Mouse (Mus musculus): ENCODE results near the gene Atp6ap1.

Atp6ap1 gene

DNA sequence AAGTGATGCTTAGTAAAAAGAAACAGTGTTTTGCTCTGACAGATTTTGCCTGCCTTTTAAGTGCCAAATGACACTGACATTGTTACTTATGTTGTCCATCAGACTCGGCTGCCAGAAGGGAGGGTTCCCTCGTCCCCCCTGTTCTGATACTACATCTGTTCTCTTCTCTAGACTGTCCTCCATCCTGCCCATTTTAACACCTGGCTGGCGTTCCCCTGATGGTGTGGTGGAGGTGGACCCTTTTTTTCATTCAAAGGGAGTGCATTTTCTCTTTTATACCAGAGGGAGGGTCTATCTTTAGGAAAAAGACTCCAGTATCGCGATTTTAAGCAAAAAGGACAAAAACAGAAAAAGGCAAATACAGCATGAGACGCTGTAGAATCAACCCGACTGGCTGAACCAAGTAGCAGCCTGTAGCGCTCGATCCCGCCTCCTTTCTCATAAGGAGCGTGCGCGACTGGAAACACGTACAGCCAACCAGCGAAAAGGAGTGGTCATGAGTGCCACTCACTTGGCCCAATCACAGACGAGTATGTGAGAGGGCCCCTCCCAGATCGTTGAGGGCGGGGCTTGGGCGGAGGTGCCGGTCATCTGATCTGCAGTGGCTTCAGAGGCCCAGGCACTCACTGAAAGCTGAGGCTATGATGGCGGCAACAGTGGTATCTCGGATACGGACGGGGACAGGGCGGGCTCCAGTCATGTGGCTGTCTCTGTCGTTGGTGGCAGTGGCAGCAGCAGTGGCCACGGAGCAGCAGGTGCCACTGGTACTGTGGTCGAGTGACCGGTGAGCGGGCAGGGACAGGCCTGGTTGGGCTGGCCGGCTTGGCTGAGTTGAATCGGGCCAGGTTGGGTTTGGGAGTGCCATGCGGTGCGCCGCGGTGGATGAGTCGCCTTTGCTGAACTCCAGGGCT, at the start of gene Atp6ap1:
TSS of gene Atp6ap1 (plus strand) at position 560 of the 911 bp plus-strand sequence.
- peak; percentile 91 for DNase-seq

DNA sequence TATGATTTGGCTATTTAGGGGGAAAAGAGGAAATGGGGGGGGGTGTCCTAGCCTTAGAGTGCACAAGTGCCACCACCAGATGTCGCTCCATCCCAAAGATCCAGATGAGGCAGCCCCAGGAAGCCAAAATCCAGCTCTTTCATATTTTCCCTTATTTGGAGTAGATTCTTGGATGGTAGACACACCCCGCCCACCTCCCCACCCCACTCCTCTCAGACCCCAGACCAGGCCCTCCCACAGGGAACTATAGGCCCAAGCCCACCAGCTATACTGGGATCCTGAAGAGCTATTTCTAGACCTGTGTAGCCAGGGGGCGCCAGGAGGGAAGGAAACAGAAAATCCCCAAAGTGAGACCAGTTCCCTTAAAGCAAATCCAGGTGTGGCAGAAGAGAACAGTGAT, 48.2 kb upstream of the Atp6ap1 start:
- DNase-seq, result peak; percentile 76

DNA sequence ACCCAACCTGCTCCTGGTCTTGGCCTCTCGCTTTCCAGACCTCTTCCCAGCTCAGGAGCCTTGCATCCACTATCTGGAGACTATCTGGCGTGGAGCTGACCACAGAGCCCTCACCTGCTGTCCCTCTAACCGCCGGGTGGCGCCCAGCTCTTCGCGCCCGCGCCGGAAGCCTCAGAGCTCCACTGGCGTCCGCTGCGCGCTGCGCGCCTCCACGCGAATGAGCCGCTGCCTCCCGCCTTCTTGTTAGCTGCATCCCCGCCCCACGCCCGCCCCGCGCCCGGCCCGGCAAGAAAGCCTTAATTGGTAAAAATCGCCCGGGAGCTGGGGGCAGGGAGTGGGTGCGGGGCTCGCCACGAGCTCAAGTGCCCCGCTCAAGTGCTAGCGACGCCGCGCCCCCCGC, 47.3 kb upstream of the Atp6ap1 start, which contains the start of gene Flna:
TSS of gene Flna (minus strand) at position 206 of the 400 bp plus-strand sequence.
- DNase-seq, result peak; percentile 75

DNA sequence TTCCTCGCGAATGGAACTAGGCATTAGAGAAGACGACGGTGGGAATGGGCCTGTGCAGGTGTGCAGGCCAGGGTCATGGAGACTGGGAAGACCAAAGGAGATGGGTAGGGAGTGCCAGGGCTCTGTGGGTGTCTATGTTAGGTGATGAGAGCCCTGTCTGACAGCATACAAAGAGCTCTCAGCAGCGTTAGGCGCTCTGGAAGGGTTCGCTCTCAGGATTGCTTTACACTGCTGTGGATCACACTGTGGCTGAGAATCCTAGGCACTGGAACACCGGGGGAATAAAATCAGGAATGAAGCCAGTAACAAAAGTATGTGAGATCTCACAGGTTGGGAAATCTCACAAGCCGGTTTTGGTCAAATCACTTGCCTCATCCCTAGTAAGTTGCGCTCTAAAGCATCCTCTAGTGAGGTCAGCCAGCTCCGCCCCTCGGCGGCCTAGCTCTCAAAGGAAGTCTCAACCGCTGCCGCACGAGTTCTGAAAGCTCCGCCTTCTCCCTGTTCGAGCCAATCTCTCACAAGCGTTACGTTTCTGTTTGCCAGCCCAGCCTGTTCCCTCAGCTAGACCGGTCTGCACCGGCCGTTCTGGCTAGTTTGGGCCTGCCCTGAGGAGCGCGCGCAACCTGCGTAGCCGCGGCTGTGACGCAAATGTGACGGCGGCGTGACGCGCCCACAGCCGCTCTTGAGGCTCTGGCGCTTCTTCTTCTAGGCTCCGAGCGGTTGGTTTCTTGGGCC, 42.6 kb upstream of the Atp6ap1 start, which contains the start of gene Emd:
TSS of gene Emd (plus strand) at position 535 of the 735 bp plus-strand sequence.
- DNase-seq, result peak; percentile 81

DNA sequence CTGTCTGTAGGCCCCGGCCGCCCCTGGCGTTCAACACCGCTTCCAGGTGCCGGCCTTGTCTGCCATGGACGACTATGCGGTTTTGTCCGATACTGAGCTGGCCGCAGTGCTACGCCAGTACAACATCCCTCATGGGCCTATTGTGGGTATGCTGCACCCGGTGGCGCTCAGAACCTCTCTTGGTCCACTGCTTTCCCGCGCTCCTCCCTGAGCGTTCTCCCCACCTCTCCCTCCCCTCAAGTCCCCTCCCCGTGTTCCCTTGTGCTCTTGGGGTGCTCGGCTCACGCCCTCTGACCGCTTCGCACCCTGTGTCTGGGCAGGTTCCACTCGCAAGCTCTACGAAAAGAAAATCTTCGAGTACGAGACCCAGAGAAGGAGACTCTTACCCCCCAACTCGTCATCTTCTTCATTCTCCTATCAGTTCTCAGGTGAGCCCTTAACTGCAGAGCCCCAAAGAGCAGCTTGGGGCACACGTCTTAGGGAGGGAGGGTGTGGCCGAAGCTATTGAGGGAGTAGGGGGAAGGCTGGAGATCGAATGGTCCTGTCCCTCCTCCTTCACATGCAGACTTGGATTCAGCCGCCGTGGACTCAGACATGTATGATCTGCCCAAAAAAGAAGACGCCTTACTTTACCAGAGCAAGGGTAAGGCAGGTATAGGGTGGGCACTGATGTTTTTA, 41.9 kb upstream of the Atp6ap1 start:
- no peak for DNase-seq

DNA sequence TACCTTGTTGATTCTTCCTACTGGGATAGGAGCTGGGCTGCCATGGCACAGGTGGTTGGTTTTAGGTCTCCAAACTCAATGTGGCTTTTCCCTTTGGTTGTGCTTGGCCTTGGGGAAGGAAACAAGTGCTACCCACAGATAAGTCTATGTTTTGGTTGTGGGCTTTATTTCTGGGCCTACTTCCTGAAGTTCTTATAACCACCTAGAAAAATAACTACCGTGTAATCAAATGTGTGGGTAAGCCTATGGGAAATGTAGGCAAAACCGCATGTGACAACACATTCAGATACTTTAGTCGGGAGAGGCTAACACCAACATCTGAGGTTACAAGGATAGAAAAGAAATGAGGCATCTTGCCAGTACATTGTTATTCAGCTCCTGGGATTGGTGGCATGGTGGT, 39.2 kb upstream of the Atp6ap1 start:
- DNase-seq, result no peak

DNA sequence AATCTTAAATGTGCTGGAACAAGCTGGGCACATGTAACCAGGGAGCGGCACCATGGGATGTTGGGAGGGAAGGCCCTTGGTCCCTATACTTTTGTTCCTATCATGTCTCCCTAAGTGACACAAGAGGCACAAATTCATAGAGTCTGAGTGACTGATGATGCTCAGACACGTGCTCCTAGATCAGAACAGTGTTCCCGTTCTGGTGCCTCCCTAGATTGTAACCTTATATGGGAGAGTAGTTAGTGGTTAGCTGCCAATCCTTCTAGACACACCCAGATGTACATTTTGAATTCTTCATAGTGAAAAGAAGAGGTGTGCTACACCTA, 27.2 kb upstream of the Atp6ap1 start:
- no peak for DNase-seq

DNA sequence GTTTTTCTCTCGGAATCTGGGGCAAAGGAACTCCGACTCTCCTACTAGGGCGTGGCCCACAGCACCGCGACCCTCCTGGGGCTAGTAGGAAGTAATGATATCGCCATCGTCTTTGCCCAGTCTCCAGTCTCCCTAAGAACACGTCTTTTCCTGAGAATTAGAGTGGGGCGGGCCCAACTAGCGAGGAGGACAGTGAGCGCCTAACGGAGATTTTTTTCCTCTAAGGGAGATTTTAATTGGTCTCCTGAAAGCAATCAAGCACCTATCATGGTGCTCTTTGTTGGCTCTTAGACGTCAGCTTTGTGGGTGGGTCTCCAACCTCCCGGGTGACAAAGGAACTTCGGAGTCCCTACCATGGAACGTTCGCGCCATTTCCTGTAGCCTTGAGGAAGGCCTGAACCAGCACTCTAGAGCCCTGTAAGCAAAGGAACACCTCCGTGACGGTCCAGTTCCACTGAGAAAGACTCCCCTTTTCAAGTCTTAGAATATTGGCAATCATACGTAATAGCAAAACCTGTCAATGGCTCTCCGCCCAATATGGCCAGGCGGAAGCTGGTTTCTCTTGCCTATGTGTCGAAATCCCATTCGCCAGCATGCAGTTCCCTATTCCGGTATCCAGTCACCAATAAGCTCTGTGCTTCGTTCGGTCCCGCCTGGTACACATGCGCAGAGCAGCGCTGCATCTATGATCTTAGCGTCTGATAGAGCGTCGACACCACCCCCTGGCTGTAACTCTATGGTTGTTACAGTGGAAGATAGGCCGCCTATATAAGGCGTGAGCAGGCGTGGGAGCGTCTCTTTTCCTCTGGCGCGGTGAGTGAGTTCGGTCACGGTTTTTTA, 26.6 kb upstream of the Atp6ap1 start, which contains the start of gene Rpl10:
TSS of gene Rpl10 (plus strand) at position 751 of the 840 bp plus-strand sequence.
- peak; percentile 87 for DNase-seq

DNA sequence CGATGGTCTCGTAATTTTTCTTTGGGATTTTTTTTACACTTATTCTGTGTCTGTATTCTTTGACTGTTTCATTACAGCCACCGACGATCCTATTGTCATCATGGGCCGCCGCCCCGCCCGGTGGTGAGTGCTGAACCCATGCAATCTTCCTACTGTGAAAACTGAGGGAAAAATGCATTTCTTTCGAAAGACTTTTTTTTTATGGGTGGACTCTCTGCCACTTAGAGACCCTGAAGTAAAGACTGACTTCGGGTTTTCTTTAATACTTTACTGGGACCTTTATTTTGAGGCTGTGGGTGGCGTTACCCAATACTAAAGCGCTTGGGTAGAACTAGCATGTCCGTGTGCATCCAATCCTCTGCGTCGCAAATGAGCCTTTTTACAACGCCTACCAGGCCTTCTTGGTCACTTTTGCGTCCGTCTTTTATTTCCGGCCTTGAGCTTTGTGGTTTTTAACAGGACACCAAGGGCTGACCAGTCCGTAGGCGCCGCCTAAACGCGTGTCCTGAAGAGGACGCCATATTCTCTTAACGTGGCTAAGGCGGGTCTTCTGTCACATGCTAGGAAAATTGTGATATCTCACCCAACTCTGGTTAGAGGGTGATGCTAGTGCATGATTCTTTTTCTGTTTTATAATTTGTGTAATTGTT, 25.9 kb upstream of the Atp6ap1 start:
- DNase-seq, result peak; percentile 26

DNA sequence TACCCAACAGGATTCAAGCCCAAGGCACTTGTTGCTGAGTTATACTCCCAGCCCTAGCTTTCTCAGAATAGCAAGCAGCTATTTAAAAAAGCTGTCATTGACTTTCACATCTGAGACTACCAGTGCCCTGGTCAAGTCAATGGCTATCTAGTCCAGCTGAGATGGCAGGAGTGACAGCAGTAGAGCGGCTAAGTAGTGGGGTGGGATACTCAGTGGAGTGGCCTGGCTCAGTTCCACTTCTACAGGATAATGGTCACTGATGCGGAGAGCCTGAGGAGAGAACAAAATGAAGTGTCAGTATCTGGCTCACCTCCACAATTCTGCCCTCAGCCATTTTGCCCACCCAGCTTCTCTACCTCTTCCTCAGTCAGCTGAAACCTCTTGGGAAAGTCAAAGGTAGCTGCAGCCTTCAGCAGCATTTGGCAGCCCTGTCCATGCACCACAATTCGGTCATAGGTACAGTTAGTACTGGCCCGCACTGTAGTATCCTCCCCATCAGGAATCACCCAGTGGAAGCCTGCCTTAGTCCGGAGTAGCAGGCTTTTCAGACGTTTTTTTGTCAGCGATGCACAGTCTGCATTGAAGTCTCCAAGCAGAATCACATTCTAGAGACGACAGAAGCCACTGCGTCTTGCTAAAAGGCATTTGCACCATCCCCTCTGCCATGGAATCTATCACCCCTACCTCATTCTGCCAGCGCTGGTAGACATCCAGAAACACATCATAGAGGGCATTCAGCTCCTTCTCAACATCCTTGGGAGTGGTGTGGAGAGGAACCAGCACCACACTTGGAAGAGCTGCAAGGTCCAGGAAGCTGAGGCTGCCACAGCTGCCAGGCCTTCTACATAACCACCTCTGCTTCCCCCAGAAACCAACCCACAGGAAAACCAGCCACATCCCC, 23.2 kb upstream of the Atp6ap1 start:
- no peak for DNase-seq

DNA sequence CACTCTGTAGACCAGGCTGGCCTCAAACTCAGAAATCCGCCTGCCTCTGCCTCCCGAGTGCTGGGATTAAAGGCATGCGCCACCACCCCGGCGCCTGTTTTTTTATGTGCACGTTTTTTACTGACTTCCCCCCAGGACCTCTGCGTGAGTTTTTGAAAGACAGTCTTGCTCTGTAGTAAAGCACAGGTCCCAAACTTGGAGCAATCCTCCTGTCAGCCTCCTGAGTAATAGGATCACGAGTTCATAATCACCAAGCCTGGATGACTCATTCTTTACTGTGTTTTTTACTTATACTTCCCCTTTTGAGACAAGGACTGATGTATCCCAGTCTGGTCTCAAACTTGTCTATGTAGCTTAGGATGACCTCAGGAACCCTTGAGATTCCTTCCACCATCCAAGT, 19.0 kb upstream of the Atp6ap1 start:
- DNase-seq, result no peak

DNA sequence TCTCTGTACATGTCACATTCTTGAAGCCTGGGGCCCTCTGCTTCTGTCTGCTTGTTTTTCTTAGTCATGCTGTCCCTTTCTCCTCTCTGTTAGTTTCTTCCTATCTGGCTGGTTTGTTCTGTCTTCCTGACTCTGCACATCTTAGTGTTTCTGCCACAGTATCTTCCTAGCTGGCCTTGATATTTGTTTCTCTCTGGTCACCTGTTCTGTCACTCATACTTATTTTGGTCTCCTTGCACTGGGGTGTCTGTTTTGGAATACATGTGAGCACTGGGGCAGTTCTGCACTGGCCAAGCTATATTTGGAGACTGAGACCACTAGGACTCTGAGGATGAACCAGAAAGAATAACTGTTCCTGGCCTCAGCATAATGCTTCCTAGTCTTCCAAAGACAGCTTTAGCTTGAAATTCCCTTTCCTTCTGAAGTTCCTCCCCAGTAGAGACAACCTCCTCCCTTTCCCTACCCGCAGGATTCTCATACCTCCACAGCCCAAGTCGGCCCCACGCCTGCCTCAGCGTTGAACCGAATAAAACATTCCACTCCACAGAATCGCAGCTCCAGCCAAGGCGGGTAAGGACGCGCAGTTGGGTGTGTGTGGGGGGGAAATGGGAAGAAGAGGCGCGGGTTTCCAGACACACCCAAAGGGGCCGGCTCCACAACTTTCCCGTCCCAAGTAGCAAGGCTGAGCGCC, 15.7 kb upstream of the Atp6ap1 start:
- DNase-seq, result no peak

DNA sequence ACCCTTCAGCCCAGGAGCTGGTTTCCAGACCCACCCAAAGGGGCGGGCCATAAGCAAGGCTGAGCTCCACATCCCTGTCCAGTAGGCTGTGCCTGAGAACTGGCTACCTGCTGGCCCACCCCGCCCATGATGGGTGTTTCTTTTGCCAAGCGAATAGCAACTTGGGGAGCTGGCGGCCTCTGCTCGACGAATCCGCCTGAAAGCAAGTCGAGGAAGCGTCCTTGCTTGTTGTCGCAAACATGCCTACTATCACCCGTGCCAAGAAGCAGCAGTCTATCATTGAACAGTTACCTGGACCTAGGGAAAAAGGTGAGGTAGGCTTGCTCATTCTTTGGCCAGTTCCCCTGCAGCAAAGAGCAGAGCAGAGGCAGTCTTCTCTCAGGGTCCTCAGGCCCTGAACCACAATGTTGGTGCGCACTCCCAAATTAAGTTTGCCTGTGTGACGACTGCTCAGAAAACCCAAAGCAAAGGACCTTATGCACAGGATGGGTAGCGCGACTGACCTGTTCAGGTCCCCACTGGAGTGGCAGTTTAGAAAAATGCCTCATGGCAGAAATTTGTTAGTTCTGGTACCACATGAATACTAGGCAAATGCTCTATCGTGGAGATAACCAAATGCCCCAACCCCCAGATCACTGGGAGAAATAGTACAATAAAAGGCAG, 15.0 kb upstream of the Atp6ap1 start, which contains the start of the genes Taz and Dnase1l1:
TSS of gene Taz (plus strand) at position 181 of the 663 bp plus-strand sequence.
TSS of gene Dnase1l1 (minus strand) at position 606 of the 663 bp plus-strand sequence.
- peak; percentile 62 for DNase-seq

DNA sequence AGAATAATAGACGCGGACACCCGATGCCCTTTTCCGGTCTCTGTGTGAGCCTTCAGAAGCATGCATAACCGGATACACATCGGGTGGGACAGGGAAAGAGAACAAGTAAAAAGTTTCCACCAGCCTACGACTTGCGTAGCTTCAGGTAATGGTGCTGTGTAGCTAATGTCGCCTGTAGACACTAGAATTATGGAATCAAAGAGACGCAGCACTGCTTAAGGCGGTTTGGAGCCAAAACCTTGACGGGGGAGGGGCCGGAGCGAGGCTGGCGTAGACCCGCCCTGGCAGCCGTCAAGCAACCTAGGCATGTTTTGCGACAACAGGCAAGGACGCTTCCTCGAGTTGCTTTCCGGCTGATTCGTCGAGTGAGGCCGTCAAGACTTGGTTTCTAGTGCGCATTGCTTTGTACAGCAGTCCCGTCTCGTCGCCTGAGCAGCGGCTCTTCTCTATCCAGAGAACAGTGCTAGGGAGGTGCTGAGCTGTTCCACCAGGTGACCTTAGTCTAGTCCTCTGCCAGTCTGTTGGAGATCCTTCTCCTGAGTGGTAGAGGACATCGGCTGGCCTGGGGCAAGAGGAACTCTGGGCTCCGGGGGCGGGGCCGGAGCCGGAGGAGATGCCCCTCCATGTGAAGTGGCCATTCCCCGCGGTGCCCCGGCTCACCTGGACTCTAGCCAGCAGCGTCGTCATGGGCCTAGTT, 14.4 kb upstream of the Atp6ap1 start:
- peak; percentile 90 for DNase-seq

DNA sequence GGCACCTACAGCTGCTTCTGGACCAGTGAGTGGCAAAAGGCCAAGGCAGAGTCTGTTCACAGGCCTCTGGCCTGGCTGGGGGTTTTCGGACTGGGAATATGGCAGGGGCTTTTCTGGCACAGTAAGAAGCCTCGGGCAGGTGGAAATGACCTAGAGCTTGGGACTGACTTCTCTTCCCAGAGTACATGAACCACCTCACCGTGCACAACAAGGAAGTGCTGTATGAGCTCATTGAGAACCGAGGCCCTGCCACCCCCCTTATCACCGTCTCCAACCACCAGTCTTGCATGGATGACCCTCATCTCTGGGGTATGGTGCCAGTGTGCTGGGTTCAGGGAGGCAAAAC, 13.8 kb upstream of the Atp6ap1 start:
- DNase-seq, result no peak

DNA sequence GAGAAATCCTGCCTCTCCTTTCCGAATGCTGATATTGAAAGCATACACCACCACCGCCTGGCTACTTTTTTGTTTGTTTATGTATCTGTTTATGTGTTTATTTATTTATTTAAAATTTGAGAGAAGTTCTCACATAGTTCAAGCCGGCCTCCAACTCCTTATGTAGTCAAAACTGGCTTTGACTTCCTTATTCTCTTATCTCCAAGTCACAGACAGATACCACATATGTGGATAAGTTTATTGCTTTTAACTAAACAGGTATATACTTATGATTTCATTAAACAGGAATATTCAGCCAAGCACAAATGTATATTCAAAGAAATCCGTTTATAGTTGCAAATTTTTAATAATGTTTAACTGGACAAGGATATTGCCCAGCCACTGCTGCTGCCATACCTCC, 3.5 kb upstream of the Atp6ap1 start:
- no peak for DNase-seq

DNA sequence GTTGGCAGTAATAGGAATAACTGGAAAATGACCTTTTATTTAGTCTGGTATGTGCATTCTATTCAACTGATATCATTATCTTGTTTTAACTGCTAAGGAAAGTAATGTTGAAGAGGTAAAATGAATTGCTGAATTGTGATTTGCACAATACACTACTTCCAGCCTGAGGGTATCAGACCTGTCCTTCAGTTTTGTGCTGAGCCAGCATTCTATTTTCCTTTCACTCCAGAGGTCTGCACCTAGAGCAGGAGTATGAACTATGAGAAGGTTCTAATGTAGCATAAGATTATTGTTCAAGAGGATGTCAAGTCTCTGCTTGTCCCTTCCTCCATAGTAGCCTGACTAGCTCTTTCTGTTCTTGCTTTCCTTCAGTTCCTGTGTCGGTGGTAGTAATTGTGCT, 1.5 kb downstream of the Atp6ap1 start:
- DNase-seq, result no peak

DNA sequence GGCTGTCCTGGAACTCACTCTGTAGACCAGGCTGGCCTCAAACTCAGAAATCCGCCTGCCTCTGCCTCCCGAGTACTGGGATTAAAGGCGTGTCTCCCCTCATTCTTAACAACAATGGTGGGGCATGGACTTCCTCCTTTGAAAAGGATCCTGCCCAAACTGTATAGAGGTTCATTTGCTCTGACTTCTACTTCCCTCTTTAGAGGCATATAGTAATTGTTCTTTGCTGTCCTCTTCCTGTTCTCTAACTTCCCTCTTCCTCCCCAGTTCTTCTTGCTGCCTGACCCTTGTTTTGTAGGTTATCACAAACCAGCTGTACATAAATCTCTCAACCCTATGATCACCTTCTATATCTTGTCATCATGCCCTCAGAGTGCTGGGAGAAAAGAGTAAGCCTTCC, 2.8 kb downstream of the Atp6ap1 start:
- no peak for DNase-seq

Measured in thymus, postnatal 4 days (tissue).